Mouse (Mus musculus) thymus, adult 2 months (tissue): ENCODE results near the gene Meis1.

Source experiments
- CTCF ChIP-seq: fragments of 200-500 bp; IDR thresholded peaks from 2 replicates; pipeline ENCODE4 v1.5.1; 2012; ENCODE audit warnings: mild to moderate bottlenecking, control low read depth, low read length, moderate library complexity, borderline replicate concordance; ENCODE audit not compliant: control insufficient read depth, poor library complexity, insufficient read depth; ENCODE audit errors: extremely low read depth
- POLR2A ChIP-seq: fragments of 200-500 bp; IDR thresholded peaks from 2 replicates; pipeline ENCODE4 v1.6.1; 2012; ENCODE audit warnings: mild to moderate bottlenecking, low read length, control low read depth, moderate library complexity; ENCODE audit not compliant: control insufficient read depth, poor library complexity, insufficient read depth; ENCODE audit errors: extremely low read depth

GRCm38 (mm10) chr11:18923274-18923673 is 95.5 kb downstream of the Meis1 start:
- no peak for TF ChIP-seq CTCF
- TF ChIP-seq POLR2A: no peak
